Mouse (Mus musculus) liver, embryonic 13.5 days (tissue): ENCODE data around the gene Fam83d. TPM values are rescaled to one million over a fixed set of nuclear protein-coding genes. Genes with fewer than 3 reads are reported as not detected.
A peak's percentile ranks its signal among the peaks of the same experiment; 100 is the strongest.

ENCODE experiments used
- ATAC-seq: fragments of 200-750 bp; cut with Nextera tagmentation; 2 replicates; pipeline ENCODE4 v1.8.0; 2017; ENCODE audit warnings: low read depth, mild to moderate bottlenecking, moderate number of reproducible peaks, moderate library complexity
- DNase-seq: peaks from one replicate; pipeline ENCODE4 v3.0.0; 2022
- H3K27ac ChIP-seq: fragments of 300-500 bp; sonication (generic); 2 replicates; pipeline ENCODE4 v1.5.1; 2015; ENCODE audit warnings: moderate library complexity, mild to moderate bottlenecking, inconsistent platforms
- H3K27me3 ChIP-seq: fragments of 300-500 bp; sonication (generic); 2 replicates; pipeline ENCODE4 v1.6.1; 2015; ENCODE audit warnings: mild to moderate bottlenecking, inconsistent platforms
- H3K36me3 ChIP-seq: fragments of 300-500 bp; sonication (generic); 2 replicates; pipeline ENCODE4 v1.6.1; 2015; ENCODE audit warnings: mild to moderate bottlenecking, inconsistent platforms
- H3K4me1 ChIP-seq: fragments of 300-500 bp; sonication (generic); replicated peaks from 2 replicates; pipeline ENCODE4 v1.6.1; 2015; ENCODE audit warnings: inconsistent platforms
- H3K4me2 ChIP-seq: fragments of 300-500 bp; sonication (generic); 2 replicates; pipeline ENCODE4 v1.6.1; 2015; ENCODE audit warnings: inconsistent platforms, mild to moderate bottlenecking, moderate library complexity
- H3K4me3 ChIP-seq: fragments of 300-500 bp; sonication (generic); replicated peaks from 2 replicates; pipeline ENCODE4 v1.5.1; 2015; ENCODE audit warnings: mild to moderate bottlenecking, inconsistent platforms
- H3K9ac ChIP-seq: fragments of 300-500 bp; sonication (generic); 2 replicates; pipeline ENCODE4 v1.6.1; 2015; ENCODE audit warnings: mild to moderate bottlenecking, inconsistent platforms
- H3K9me3 ChIP-seq: fragments of 300-500 bp; sonication (generic); replicated peaks from 2 replicates; pipeline ENCODE4 v1.6.1; 2016; ENCODE audit warnings: inconsistent platforms
- WGBS: fragments of 180-500 bp; shearing (Covaris S2); methylation state at CpG from one replicate; pipeline ENCODE4 v1.1.7; 2015; ENCODE audit not compliant: insufficient replicate concordance; 5-methylcytosine and 5-hydroxymethylcytosine counted together
- polyA plus RNA-seq: library from polyadenylated mRNA; unstranded; fragments of >200 nt; fragmentation: Nextera tagmentation; extraction: Ambion mirVana; gene quantifications from 2 replicates; pipeline ENCODE4 v1.2.1, GENCODE M21; 2015

Fam83d gene
- polyA plus RNA-seq, 1 experiment from 2014 or later: 15.7 TPM

- DNase-seq (no peak), ATAC-seq (no peak)
- Histone ChIP-seq H3K9ac (no peak overlapping the region), H3K27ac (no peak overlapping the region), H3K36me3 (no peaks in the 10 kb centered on the region), H3K27me3 (no peaks in the 10 kb centered on the region), H3K9me3 (no peaks in the 10 kb centered on the region), H3K4me1 (no peaks in the 10 kb centered on the region), H3K4me2 (no peak overlapping the region), H3K4me3 (no peak overlapping the region)
- WGBS: 77% methylated on average over 9 of the region's 9 CpGs
Observed at GRCm38 (mm10) chr2:158749366-158749765, 18.5 kb upstream of the Fam83d start.

- 56% methylated on average over 2 of the region's 2 CpGs for WGBS
- no peak overlapping the region for H3K4me3 ChIP-seq
- H3K9ac ChIP-seq: no peak overlapping the region
- H3K4me2 ChIP-seq: no peak overlapping the region
- no peaks in the 10 kb centered on the region for H3K36me3 ChIP-seq
- 0 out of 2 replicates have a peak, but pooled peaks cover 2% of the 10 kb centered on the region for H3K4me1 ChIP-seq
- 0 out of 2 replicates have a peak, but pooled peaks cover 2% of the 10 kb centered on the region for H3K27me3 ChIP-seq
- no peaks in the 10 kb centered on the region for H3K9me3 ChIP-seq
- no peak for DNase-seq
- no peak overlapping the region for H3K27ac ChIP-seq
- ATAC-seq: no peak
Observed at GRCm38 (mm10) chr2:158760231-158760630, 7.7 kb upstream of the Fam83d start.

DNA sequence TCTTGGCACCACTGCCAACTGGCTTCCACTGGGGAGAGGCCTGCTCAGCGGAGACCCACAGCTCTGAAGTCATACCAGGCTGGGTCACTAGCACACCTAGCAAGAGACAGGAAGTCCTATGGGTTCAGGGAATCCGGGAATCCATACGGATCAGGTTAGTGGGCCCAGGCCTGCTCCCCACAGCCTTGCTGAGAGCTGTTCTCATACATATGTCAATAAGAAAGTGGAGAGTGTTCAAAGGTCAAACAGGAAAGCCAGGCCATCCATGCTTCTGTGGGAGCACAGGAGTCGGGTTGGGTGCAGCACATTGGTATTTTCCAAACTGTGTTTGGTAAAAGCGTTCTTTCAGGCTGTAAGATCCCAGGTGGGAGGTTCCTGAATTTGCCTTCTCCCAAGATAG is 5.6 kb upstream of the Fam83d start:
- Histone ChIP-seq H3K4me2 (no peak overlapping the region), H3K4me1 (peaks cover 5% of the 10 kb centered on the region), H3K4me3 (no peak overlapping the region), H3K9ac (no peak overlapping the region), H3K9me3 (no peaks in the 10 kb centered on the region), H3K36me3 (no peaks in the 10 kb centered on the region), H3K27me3 (0 out of 2 replicates have a peak, but pooled peaks cover 2% of the 10 kb centered on the region), H3K27ac (no peak overlapping the region)
- WGBS: 62% methylated on average over 5 of the region's 5 CpGs
- no peak for ATAC-seq
- no peak for DNase-seq

- peak; percentile 56 for DNase-seq
- no peaks in the 10 kb centered on the region for H3K27me3 ChIP-seq
- ATAC-seq: peak; percentile 36
Observed at GRCm38 (mm10) chr2:158768350-158768749, 457 bp downstream of the Fam83d start.

GRCm38 (mm10) chr2:158768771-158769170 is 878 bp downstream of the Fam83d start:
- peaks cover 35% of the 10 kb centered on the region for H3K36me3 ChIP-seq
- no peaks in the 10 kb centered on the region for H3K9me3 ChIP-seq
- peak overlapping the region; percentile 93 for H3K4me3 ChIP-seq
- ATAC-seq: peak; percentile 72
- no peaks in the 10 kb centered on the region for H3K27me3 ChIP-seq
- H3K4me2 ChIP-seq: peak overlapping the region; percentile 96
- DNase-seq: peak; percentile 62
- peak overlapping the region; percentile 92 for H3K9ac ChIP-seq
- peak overlapping the region; percentile 96 for H3K27ac ChIP-seq
- 0% methylated on average over 5 of the region's 5 CpGs for WGBS
- peaks cover 50% of the 10 kb centered on the region for H3K4me1 ChIP-seq

More at GRCm38 (mm10) chr2:158768350-158768749, 457 bp downstream of the Fam83d start:
- Histone ChIP-seq H3K36me3 (peaks cover 30% of the 10 kb centered on the region), H3K27ac (peak overlapping the region; percentile 96), H3K4me2 (peak overlapping the region; percentile 96), H3K9ac (peak overlapping the region; percentile 92), H3K4me3 (peak overlapping the region; percentile 93), H3K4me1 (peaks cover 50% of the 10 kb centered on the region), H3K9me3 (no peaks in the 10 kb centered on the region)
- WGBS: under 1% methylated on average over 37 of the region's 37 CpGs

DNA sequence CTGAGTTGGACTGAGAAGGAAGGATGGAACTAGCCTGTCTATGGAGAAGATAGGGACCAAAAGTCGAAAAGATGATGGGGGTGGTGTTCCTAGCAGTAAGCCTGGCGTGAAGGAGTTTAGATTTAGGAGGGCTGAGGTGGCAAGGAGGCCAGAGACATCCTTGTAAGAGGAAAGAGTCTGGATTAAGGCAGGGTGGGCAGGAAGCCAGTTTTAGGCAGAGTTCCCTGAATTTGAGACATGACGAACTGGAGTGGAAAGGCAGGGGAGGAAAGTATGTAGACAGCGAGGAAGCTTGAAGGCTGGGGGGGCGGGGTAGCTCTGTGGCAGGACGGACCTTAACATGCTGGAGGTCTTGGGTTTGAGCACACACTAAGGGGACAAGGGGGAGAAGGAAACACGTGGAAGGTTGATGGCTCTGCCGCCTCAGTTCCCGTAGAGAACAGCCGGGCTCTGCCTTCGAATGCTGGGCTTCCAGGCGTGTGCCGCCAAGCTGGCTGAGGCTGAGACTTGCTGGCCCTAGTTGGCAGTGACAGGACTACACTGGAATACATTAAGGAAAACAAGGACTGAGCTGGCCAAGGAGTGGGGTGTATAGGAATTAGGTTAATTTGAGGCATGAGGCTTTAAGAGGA is 2.3 kb downstream of the Fam83d start:
- Histone ChIP-seq H3K27me3 (no peaks in the 10 kb centered on the region), H3K27ac (0 out of 2 replicates have a peak overlapping the region, but pooled peaks have one; percentile 4), H3K9me3 (no peaks in the 10 kb centered on the region), H3K36me3 (peaks cover 45% of the 10 kb centered on the region), H3K4me1 (peaks cover 59% of the 10 kb centered on the region), H3K4me3 (peak overlapping the region; percentile 93), H3K9ac (peak overlapping the region; percentile 92), H3K4me2 (peak overlapping the region; percentile 96)
- 64% methylated on average over 13 of the region's 13 CpGs for WGBS
- no peak for ATAC-seq
- DNase-seq: no peak

GRCm38 (mm10) chr2:158771066-158771763 is 3.3 kb downstream of the Fam83d start:
- Histone ChIP-seq H3K27ac (no peak overlapping the region), H3K4me3 (peak overlapping the region; percentile 93), H3K9me3 (no peaks in the 10 kb centered on the region), H3K4me1 (peaks cover 67% of the 10 kb centered on the region), H3K27me3 (no peaks in the 10 kb centered on the region), H3K9ac (peak overlapping the region; percentile 92), H3K4me2 (peak overlapping the region; percentile 96), H3K36me3 (peaks cover 52% of the 10 kb centered on the region)
- no peak for ATAC-seq
- no peak for DNase-seq
- WGBS: 69% methylated on average over 11 of the region's 11 CpGs

DNA sequence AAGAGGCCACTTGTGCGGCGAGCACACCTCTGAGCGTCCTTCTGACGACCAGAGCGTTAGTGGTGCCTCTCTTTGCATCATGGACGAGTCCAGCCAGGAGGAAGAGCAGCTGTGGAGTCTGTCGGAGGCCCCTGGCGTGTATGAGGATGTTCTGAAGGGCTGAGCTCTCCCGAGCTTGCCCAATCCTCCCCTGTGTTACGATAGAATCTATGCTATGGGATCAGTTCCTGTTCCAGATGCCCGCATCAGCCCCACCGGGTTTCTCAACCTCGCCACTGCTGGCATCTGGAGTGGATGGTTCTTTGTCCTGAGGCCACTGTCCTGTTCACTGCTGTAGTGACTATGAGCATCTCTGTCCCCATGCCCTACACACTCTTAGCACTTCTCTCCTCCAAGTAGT is 4.9 kb downstream of the Fam83d start:
- Histone ChIP-seq H3K9me3 (no peaks in the 10 kb centered on the region), H3K36me3 (peaks cover 66% of the 10 kb centered on the region)
- 90% methylated on average over 13 of the region's 13 CpGs for WGBS

DNA sequence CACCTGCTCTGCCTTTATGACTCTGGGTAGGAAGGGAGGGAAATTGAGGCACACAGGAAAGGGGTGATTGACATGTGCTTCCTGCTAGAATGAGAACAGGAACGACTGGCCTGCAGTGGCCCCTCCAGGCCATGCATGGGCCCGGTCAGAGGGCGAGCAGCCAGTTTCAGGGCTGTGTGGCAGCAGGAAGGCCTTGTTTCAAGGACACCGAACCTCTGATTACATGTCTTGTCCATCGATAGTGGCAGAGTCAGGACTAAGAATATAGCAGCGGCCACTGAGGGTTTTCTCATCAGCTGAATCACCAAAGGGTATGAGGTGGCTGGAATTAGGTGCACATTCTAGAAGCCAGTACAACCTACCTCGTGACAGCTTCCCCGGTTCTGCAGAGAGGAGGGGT is 7.0 kb downstream of the Fam83d start:
- DNase-seq (no peak), ATAC-seq (no peak)
- Histone ChIP-seq H3K27me3 (no peaks in the 10 kb centered on the region), H3K36me3 (peaks cover 87% of the 10 kb centered on the region), H3K4me2 (no peak overlapping the region), H3K4me3 (no peak overlapping the region), H3K9ac (no peak overlapping the region), H3K27ac (no peak overlapping the region), H3K9me3 (no peaks in the 10 kb centered on the region), H3K4me1 (peaks cover 68% of the 10 kb centered on the region)
- WGBS: 55% methylated on average over 8 of the region's 8 CpGs

More for the DNA sequence above, 4.9 kb downstream of the Fam83d start:
- peaks cover 76% of the 10 kb centered on the region for H3K4me1 ChIP-seq
- no peak for DNase-seq
- no peak overlapping the region for H3K4me3 ChIP-seq
- H3K9ac ChIP-seq: no peak overlapping the region
- no peak for ATAC-seq
- 0 out of 2 replicates have a peak overlapping the region, but pooled peaks have one; percentile 5 for H3K4me2 ChIP-seq
- H3K27ac ChIP-seq: no peak overlapping the region
- no peaks in the 10 kb centered on the region for H3K27me3 ChIP-seq

- Histone ChIP-seq H3K27ac (no peak overlapping the region), H3K27me3 (no peaks in the 10 kb centered on the region), H3K36me3 (peaks cover 91% of the 10 kb centered on the region), H3K4me1 (peaks cover 50% of the 10 kb centered on the region), H3K9me3 (no peaks in the 10 kb centered on the region), H3K9ac (no peak overlapping the region), H3K4me3 (no peak overlapping the region), H3K4me2 (no peak overlapping the region)
- ATAC-seq (no peak), DNase-seq (no peak)
- WGBS: 87% methylated on average over 4 of the region's 4 CpGs
Observed at GRCm38 (mm10) chr2:158776716-158777115, 8.8 kb downstream of the Fam83d start.

DNA sequence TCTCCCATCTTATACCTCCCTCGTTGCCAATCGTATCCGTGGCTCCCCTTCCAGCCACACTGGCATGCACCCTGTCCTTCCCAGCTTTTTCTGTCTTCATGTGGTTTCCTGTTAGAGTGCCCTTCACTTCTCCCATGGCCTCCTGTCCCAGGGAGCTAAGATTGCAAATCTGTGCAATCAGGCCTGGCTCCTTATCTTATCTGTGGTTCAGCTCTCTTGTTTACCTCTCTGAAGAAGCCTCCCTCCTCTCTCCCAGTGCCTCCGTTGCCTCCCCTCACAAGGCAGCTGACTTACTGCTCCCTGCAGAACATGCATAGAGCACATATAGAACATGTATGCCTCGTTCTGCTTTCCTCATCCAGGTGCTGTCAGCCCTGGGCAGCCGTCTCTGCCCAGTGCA is 9.6 kb downstream of the Fam83d start:
- DNase-seq (no peak), ATAC-seq (0 out of 2 replicates have a peak, but pooled peaks have one; percentile 11)
- Histone ChIP-seq H3K27ac (no peak overlapping the region), H3K4me2 (no peak overlapping the region), H3K27me3 (no peaks in the 10 kb centered on the region), H3K36me3 (peaks cover 90% of the 10 kb centered on the region), H3K9ac (no peak overlapping the region), H3K4me1 (peaks cover 42% of the 10 kb centered on the region), H3K9me3 (no peaks in the 10 kb centered on the region), H3K4me3 (no peak overlapping the region)
- WGBS: 49% methylated on average over 6 of the region's 6 CpGs
